16 mouse cellular contexts compared by ENCODE assay signal in genomic region chr2:101834816-101835523, GRCm38 (mm10). TPM values are rescaled to one million over a fixed set of nuclear protein-coding genes. Genes with fewer than 3 reads are reported as not detected.
DNase-seq lines count a peak whose midpoint lies in the region; ATAC-seq lines count a peak whose summit lies in the region.
"Had no signal": no experiment of that assay in that cellular context is flagged by ENCODE, and none has a peak within 500 bp of the region (broad histone marks: within the 10 kb centered on the region; RNA-seq: fewer than 3 reads in every experiment).

No protein-coding gene starts in this region.

- no peaks in the 10 kb centered on the region for H3K9me3 ChIP-seq in intestine, embryonic 14.5 days (ENCODE audit: control insufficient read depth, low read length)
- H3K9me3 ChIP-seq in intestine, embryonic 15.5 days: no peaks in the 10 kb centered on the region
- no peaks in the 10 kb centered on the region for H3K9me3 ChIP-seq in midbrain, embryonic 11.5 days (ENCODE audit: control insufficient read depth, low read length)
- H3K9me3 ChIP-seq in midbrain, embryonic 16.5 days (replicated peaks; ENCODE audit: control insufficient read depth, low read length, poor library complexity, severe bottlenecking): no peaks in the 10 kb centered on the region
- H3K9me3 ChIP-seq: embryonic facial prominence, embryonic 12.5 days; forebrain, embryonic 15.5 days; heart, embryonic 12.5 days; hindbrain, embryonic 15.5 days had no signal

- ATAC-seq in intestine, embryonic 14.5 days (replicated peaks; ENCODE audit: low FRiP score, low TSS enrichment, low read depth): no peak
- ATAC-seq in intestine, embryonic 15.5 days: no peak
- ATAC-seq in midbrain, embryonic 11.5 days (ENCODE audit: low FRiP score): no peak
- ATAC-seq in midbrain, embryonic 16.5 days: no peak
- peak; percentile 54 for ATAC-seq in megakaryocyte progenitor cell, adult 5-6 weeks (replicated peaks; ENCODE audit: poor library complexity)
- ATAC-seq: forebrain, embryonic 15.5 days; Patski had no signal

- H3K9ac ChIP-seq in intestine, embryonic 14.5 days (ENCODE audit: low read length): no peak overlapping the region
- H3K9ac ChIP-seq in intestine, embryonic 15.5 days: no peak overlapping the region
- H3K9ac ChIP-seq in midbrain, embryonic 11.5 days (ENCODE audit: low read length): no peak overlapping the region
- no peak overlapping the region for H3K9ac ChIP-seq in midbrain, embryonic 16.5 days (ENCODE audit: low read depth, low read length)
- H3K9ac ChIP-seq: embryonic facial prominence, embryonic 12.5 days; forebrain, embryonic 15.5 days; heart, embryonic 12.5 days; hindbrain, embryonic 15.5 days had no signal

- 81% methylated on average over 9 of the region's 9 CpGs for WGBS in intestine, embryonic 14.5 days
- 86% methylated on average over 9 of the region's 9 CpGs for WGBS in intestine, embryonic 15.5 days
- WGBS in midbrain, embryonic 11.5 days: 90% methylated on average over 9 of the region's 9 CpGs
- WGBS in midbrain, embryonic 16.5 days: 88% methylated on average over 9 of the region's 9 CpGs

- H3K4me1 ChIP-seq in intestine, embryonic 14.5 days (replicated peaks; ENCODE audit: control insufficient read depth, insufficient read depth, low read length): 0 out of 2 replicates have a peak, but pooled peaks cover 5% of the 10 kb centered on the region
- H3K4me1 ChIP-seq in intestine, embryonic 15.5 days (replicated peaks): peaks cover 4% of the 10 kb centered on the region; the same call in 1 of the 2 replicates
- peaks cover 4% of the 10 kb centered on the region; the same call in 1 of the 2 replicates for H3K4me1 ChIP-seq in midbrain, embryonic 11.5 days (ENCODE audit: control insufficient read depth, insufficient read depth, low read length)
- H3K4me1 ChIP-seq in midbrain, embryonic 16.5 days (ENCODE audit: control insufficient read depth, insufficient read depth, low read length): no peaks in the 10 kb centered on the region
- H3K4me1 ChIP-seq: hindbrain, embryonic 15.5 days had no signal

- H3K4me2 ChIP-seq in intestine, embryonic 14.5 days (ENCODE audit: low read length): no peak overlapping the region
- no peak overlapping the region for H3K4me2 ChIP-seq in intestine, embryonic 15.5 days (replicated peaks)
- H3K4me2 ChIP-seq in midbrain, embryonic 11.5 days: no peak overlapping the region
- H3K4me2 ChIP-seq in midbrain, embryonic 16.5 days (ENCODE audit: low read length): no peak overlapping the region
- H3K4me2 ChIP-seq: embryonic facial prominence, embryonic 12.5 days; forebrain, embryonic 15.5 days; heart, embryonic 12.5 days; hindbrain, embryonic 15.5 days had no signal

- DNase-seq in intestine, embryonic 14.5 days (ENCODE audit: low spot score): peak; percentile 40
- DNase-seq in midbrain, embryonic 11.5 days (ENCODE audit: low spot score, missing footprints): peak; percentile 76
- no peak for DNase-seq in adrenal gland, adult 2 months
- DNase-seq: adrenal gland, adult 8-10 months; adrenal gland, postnatal 36 days; cerebellum, adult 2 months; cerebellum, postnatal 14 days; gastrocnemius, postnatal 10 days had no signal

- H3K4me3 ChIP-seq in intestine, embryonic 14.5 days (ENCODE audit: low read depth, low read length): no peak overlapping the region
- no peak overlapping the region for H3K4me3 ChIP-seq in intestine, embryonic 15.5 days (replicated peaks)
- no peak overlapping the region for H3K4me3 ChIP-seq in midbrain, embryonic 11.5 days (ENCODE audit: low read depth, low read length)
- no peak overlapping the region for H3K4me3 ChIP-seq in midbrain, embryonic 16.5 days (ENCODE audit: low read depth, low read length)
- H3K4me3 ChIP-seq: embryonic facial prominence, embryonic 12.5 days; forebrain, embryonic 15.5 days; heart, embryonic 12.5 days; hindbrain, embryonic 15.5 days had no signal

- H3K36me3 ChIP-seq in intestine, embryonic 14.5 days (ENCODE audit: control insufficient read depth, insufficient read depth, low read length): no peaks in the 10 kb centered on the region
- no peaks in the 10 kb centered on the region for H3K36me3 ChIP-seq in intestine, embryonic 15.5 days
- no peaks in the 10 kb centered on the region for H3K36me3 ChIP-seq in midbrain, embryonic 11.5 days (ENCODE audit: control insufficient read depth, insufficient read depth, low read length)
- H3K36me3 ChIP-seq in midbrain, embryonic 16.5 days (ENCODE audit: control insufficient read depth, insufficient read depth, low read length): no peaks in the 10 kb centered on the region
- H3K36me3 ChIP-seq: embryonic facial prominence, embryonic 12.5 days; forebrain, embryonic 15.5 days; heart, embryonic 12.5 days; hindbrain, embryonic 15.5 days had no signal

- H3K27ac ChIP-seq in intestine, embryonic 14.5 days (ENCODE audit: low read depth): no peak overlapping the region
- H3K27ac ChIP-seq in intestine, embryonic 15.5 days: no peak overlapping the region
- no peak overlapping the region for H3K27ac ChIP-seq in midbrain, embryonic 11.5 days (ENCODE audit: low read depth, low read length)
- H3K27ac ChIP-seq in midbrain, embryonic 16.5 days (ENCODE audit: low read length): no peak overlapping the region
- H3K27ac ChIP-seq: embryonic facial prominence, embryonic 12.5 days; forebrain, embryonic 15.5 days; hindbrain, embryonic 15.5 days had no signal

- H3K27me3 ChIP-seq in intestine, embryonic 14.5 days (replicated peaks; ENCODE audit: control insufficient read depth, insufficient read depth, low read length): no peaks in the 10 kb centered on the region
- H3K27me3 ChIP-seq in intestine, embryonic 15.5 days (replicated peaks): no peaks in the 10 kb centered on the region
- H3K27me3 ChIP-seq in midbrain, embryonic 11.5 days (ENCODE audit: control insufficient read depth, insufficient read depth, low read length): no peaks in the 10 kb centered on the region
- no peaks in the 10 kb centered on the region for H3K27me3 ChIP-seq in midbrain, embryonic 16.5 days (ENCODE audit: control insufficient read depth, insufficient read depth, low read depth, low read length)
- H3K27me3 ChIP-seq: embryonic facial prominence, embryonic 12.5 days; forebrain, embryonic 15.5 days; hindbrain, embryonic 15.5 days; Patski had no signal

RNA-seq across cellular contexts. Expression of gene Prr5l, which starts 47.9 kb away (rescaled TPM):
- 11.3 and 13.0 TPM in 2 replicates for polyA plus RNA-seq in intestine, embryonic 14.5 days (2014; fragmentation: Nextera tagmentation; extraction: Ambion mirVana)
- 16.5 and 16.9 TPM in 2 replicates for polyA plus RNA-seq in intestine, embryonic 15.5 days (2015; fragmentation: Nextera tagmentation; extraction: Ambion mirVana)
- polyA plus RNA-seq in midbrain, embryonic 11.5 days (2014; fragmentation: Nextera tagmentation; extraction: Ambion mirVana): 12.6 and 15.5 TPM in 2 replicates
- 4.6 and 4.7 TPM in 2 replicates for polyA plus RNA-seq in midbrain, embryonic 16.5 days (2015; fragmentation: Nextera tagmentation; extraction: Ambion mirVana)
- 0.27 and 0.35 TPM in 2 replicates for total RNA-seq in megakaryocyte progenitor cell, adult 5-6 weeks (2015)
- 0.17 TPM in 1 of 2 replicates, not detected in the other for total RNA-seq in megakaryocyte progenitor cell, adult 5-6 weeks (2017)
- 1 to 10 TPM; 4.0 to 5.0 TPM for total RNA-seq in adrenal gland, adult 2 months (2021)
- polyA plus RNA-seq in adrenal gland, adult 2 months (2012; rRNA removed): 6.4 and 7.0 TPM in 2 replicates

RNA-seq across cellular contexts. Expression of gene Commd9, which starts 51.1 kb away (rescaled TPM):
- polyA plus RNA-seq in intestine, embryonic 14.5 days (2014; fragmentation: Nextera tagmentation; extraction: Ambion mirVana): 58.0 and 63.4 TPM in 2 replicates
- 65.5 and 68.2 TPM in 2 replicates for polyA plus RNA-seq in intestine, embryonic 15.5 days (2015; fragmentation: Nextera tagmentation; extraction: Ambion mirVana)
- 69.8 and 75.0 TPM in 2 replicates for polyA plus RNA-seq in midbrain, embryonic 11.5 days (2014; fragmentation: Nextera tagmentation; extraction: Ambion mirVana)
- polyA plus RNA-seq in midbrain, embryonic 16.5 days (2015; fragmentation: Nextera tagmentation; extraction: Ambion mirVana): 105 and 119 TPM in 2 replicates
- total RNA-seq in megakaryocyte progenitor cell, adult 5-6 weeks (2015): 11.7 and 17.1 TPM in 2 replicates
- 39.8 and 52.0 TPM in 2 replicates for total RNA-seq in megakaryocyte progenitor cell, adult 5-6 weeks (2017)
- 10 to 100 TPM; 40.8 to 54.0 TPM for total RNA-seq in adrenal gland, adult 2 months (2021)
- polyA plus RNA-seq in adrenal gland, adult 2 months (2012; rRNA removed): 37.6 and 46.8 TPM in 2 replicates
